Mouse (Mus musculus) liver, adult 2 months (tissue): ENCODE data around the gene Asxl1. TPM values are rescaled to one million over a fixed set of nuclear protein-coding genes. Genes with fewer than 3 reads are reported as not detected.
A peak's percentile ranks its signal among the peaks of the same experiment; 100 is the strongest.

ENCODE experiments used
- DNase-seq: peaks from one replicate; pipeline ENCODE4 v3.0.0-alpha.2; 2011; ENCODE audit warnings: low read depth, low spot score; ENCODE audit errors: extremely low read depth
- H3K27ac ChIP-seq: fragments of 200-500 bp; replicated peaks from 2 replicates; pipeline ENCODE4 v1.5.1; 2012; ENCODE audit warnings: low read depth, mild to moderate bottlenecking, control low read depth, inconsistent platforms, low read length; ENCODE audit not compliant: insufficient read depth
- H3K27me3 ChIP-seq: fragments of 200-500 bp; 2 replicates; pipeline ENCODE4 v1.6.1; 2012; ENCODE audit warnings: mild to moderate bottlenecking, moderate library complexity, low read length, inconsistent platforms; ENCODE audit not compliant: control insufficient read depth, insufficient read depth
- H3K36me3 ChIP-seq: fragments of 200-500 bp; 2 replicates; pipeline ENCODE4 v1.6.1; 2012; ENCODE audit warnings: low read length, inconsistent platforms; ENCODE audit not compliant: control insufficient read depth, insufficient read depth
- H3K4me1 ChIP-seq: fragments of 200-500 bp; 2 replicates; pipeline ENCODE4 v1.6.1; 2011; ENCODE audit warnings: low read length; ENCODE audit not compliant: control insufficient read depth, insufficient read depth
- H3K4me3 ChIP-seq: fragments of 200-500 bp; 2 replicates; pipeline ENCODE4 v1.5.1; 2011; ENCODE audit warnings: low read depth, mild to moderate bottlenecking, control low read depth, low read length, moderate library complexity; ENCODE audit not compliant: insufficient read depth
- H3K79me2 ChIP-seq: fragments of 200-500 bp; 2 replicates; pipeline ENCODE4 v1.6.1; 2012; ENCODE audit warnings: inconsistent platforms, mild to moderate bottlenecking, low read length, moderate library complexity; ENCODE audit not compliant: control insufficient read depth, insufficient read depth
- H3K9ac ChIP-seq: fragments of 200-500 bp; 2 replicates; pipeline ENCODE4 v1.6.1; 2012; ENCODE audit warnings: low read depth, mild to moderate bottlenecking, control low read depth, inconsistent platforms, low read length
- CTCF ChIP-seq: fragments of 200-500 bp; IDR thresholded peaks from 2 replicates; pipeline ENCODE4 v1.5.1; 2011; ENCODE audit warnings: low read depth, low read length, control low read depth
- POLR2A ChIP-seq: fragments of 200-500 bp; IDR thresholded peaks from 2 replicates; pipeline ENCODE4 v1.6.1; 2011; ENCODE audit warnings: low read length, control low read depth; ENCODE audit not compliant: insufficient read depth; ENCODE audit errors: extremely low read depth
- WGBS: fragments of 180-500 bp; shearing (Covaris S2); methylation state at CpG from one replicate; pipeline ENCODE4 v1.1.7; 2018; 5-methylcytosine and 5-hydroxymethylcytosine counted together
- polyA plus RNA-seq: library from polyadenylated mRNA; depleted of rRNA; stranded (reverse); fragments of >200 nt; gene quantifications from 2 replicates; pipeline ENCODE4 v1.2.3, GENCODE M21; 2012
- total RNA-seq: library from RNA; depleted of rRNA; stranded (reverse); fragments of >200 nt; gene quantifications from 2 replicates; pipeline ENCODE4 v1.2.3, GENCODE M21; 2014

The Asxl1 gene
- total and polyA plus RNA-seq, 2 experiments: 4.7 to 6.2 TPM

DNA sequence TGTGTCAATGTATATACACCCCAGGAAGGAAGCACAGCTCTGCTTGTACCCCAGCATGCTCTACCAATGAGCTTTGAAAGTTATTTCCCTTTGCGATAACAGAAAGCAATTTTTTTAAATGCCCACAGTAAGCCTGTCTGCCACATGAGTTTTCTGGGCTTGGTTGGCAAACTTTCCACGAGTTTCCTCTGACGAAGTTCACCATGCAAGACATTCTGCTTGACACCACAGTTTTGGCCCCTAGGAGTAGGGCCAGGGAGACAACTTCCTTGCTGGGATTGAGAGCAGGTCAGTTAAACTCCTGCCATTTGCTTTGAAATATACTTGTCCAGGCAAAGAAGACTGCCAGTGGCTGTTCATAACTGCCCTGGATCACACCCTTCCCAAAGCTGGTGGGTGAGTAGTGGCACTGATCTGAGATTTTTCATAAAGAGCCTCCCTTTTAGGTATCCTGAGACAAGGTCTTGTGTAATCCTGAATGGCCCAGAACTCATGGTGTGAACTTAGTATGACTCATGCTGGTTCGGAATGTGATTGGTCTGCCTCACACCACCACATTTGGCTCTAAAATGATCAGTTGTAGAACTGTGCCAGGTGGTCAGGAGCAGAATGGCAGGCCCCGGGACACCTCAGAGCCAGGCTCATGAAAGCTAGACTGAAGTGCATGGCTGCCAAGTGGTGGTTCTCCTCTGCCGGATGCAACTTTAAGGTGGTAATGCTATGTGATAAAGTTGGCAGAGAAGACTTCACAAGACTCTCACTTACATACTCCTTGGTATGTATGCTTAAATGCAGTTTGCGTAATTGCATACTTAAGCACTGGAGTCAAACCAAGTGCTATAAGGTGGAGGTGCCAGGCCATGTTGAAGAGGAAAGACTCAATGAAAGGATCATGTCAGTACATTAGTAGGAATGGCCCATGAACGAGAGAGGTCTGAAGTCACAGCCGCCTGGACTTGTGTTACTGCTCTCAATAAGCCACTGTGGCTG lies 7.0 kb upstream of the Asxl1 start:
- Histone ChIP-seq H3K79me2 (no peaks in the 10 kb centered on the region), H3K9ac (no peak overlapping the region), H3K4me3 (no peak overlapping the region), H3K27ac (0 out of 2 replicates have a peak overlapping the region, but pooled peaks have one; percentile 4), H3K4me1 (no peaks in the 10 kb centered on the region), H3K27me3 (no peaks in the 10 kb centered on the region), H3K36me3 (no peaks in the 10 kb centered on the region)
- WGBS: 78% methylated on average over 9 of the region's 9 CpGs
- TF ChIP-seq POLR2A (no peak), CTCF (no peak)
- DNase-seq: no peak

DNA sequence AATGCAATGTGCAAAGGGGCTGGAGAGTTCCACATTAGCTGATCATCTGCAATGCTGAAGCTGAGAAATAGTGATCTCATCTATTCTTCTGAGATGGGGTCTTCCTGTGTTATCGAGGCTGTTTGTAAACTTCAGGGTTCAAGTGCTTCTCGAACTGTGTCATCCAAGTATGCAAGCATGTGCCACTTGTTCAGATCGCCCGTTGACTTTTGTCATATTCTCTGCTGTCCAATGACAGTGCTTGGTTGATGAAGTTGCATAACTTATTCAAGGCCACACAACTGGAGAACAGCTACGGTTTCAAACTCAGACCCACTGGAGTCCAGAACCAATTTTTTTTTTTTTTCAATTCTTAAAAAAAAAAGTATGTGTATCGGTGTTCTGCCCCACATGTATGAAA lies 3.5 kb upstream of the Asxl1 start:
- Histone ChIP-seq H3K79me2 (0 out of 2 replicates have a peak, but pooled peaks cover 7% of the 10 kb centered on the region), H3K36me3 (no peaks in the 10 kb centered on the region), H3K27ac (no peak overlapping the region), H3K4me1 (0 out of 2 replicates have a peak, but pooled peaks cover under 1% of the 10 kb centered on the region), H3K4me3 (no peak overlapping the region), H3K9ac (no peak overlapping the region), H3K27me3 (no peaks in the 10 kb centered on the region)
- DNase-seq: peak; percentile 69
- TF ChIP-seq CTCF (no peak), POLR2A (no peak)
- WGBS: 29% methylated on average over 6 of the region's 6 CpGs

DNA sequence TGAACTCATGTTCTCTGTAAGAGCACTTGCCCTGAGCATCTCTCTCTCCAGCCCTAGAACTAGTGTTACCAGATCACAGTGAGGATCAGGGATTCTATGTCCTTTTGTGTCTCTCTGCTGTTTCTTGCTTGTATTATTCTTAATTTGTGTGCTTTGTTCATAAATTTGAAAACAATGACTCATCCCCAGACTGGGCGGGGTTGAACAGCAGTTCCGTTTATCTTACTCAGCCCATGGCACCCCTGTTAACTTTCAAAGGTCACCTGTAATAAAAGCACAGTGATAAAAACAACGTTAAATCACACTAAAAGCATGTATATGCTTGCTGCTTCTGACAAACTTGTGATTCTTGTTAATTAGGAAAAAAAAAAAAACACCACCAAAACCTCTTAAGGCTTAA lies 3.0 kb upstream of the Asxl1 start:
- whole genome bisulfite sequencing: 32% methylated on average over 3 of the region's 3 CpGs
- Histone ChIP-seq H3K79me2 (0 out of 2 replicates have a peak, but pooled peaks cover 7% of the 10 kb centered on the region), H3K27ac (no peak overlapping the region), H3K4me1 (0 out of 2 replicates have a peak, but pooled peaks cover 2% of the 10 kb centered on the region), H3K4me3 (no peak overlapping the region), H3K9ac (no peak overlapping the region), H3K36me3 (no peaks in the 10 kb centered on the region), H3K27me3 (no peaks in the 10 kb centered on the region)
- no peak for DNase-seq
- TF ChIP-seq CTCF (no peak), POLR2A (no peak)

DNA sequence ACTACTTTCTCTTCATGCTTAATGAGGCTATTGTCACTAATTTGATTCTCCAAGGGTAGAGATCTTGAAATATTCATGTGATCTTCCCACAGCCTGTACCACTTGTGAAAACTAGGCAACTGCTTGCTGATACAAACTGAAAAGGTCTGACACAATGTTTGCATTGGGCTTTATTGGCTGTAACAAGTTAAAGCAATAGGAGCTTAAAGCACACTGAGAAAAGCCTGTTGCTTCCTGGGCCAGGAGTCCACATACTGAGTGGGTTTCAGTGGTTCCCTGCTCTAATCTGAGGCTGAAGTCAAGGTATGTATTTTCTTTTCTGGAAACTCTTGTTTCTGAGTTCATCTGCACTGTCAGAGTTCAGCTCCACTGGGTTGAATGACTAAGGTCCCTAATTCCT lies 2.4 kb upstream of the Asxl1 start:
- Histone ChIP-seq H3K36me3 (no peaks in the 10 kb centered on the region), H3K9ac (no peak overlapping the region), H3K4me1 (0 out of 2 replicates have a peak, but pooled peaks cover 2% of the 10 kb centered on the region), H3K27ac (no peak overlapping the region), H3K4me3 (no peak overlapping the region), H3K27me3 (no peaks in the 10 kb centered on the region), H3K79me2 (0 out of 2 replicates have a peak, but pooled peaks cover 7% of the 10 kb centered on the region)
- no peak for TF ChIP-seq CTCF
- TF ChIP-seq POLR2A: no peak
- DNase-seq: no peak

DNA sequence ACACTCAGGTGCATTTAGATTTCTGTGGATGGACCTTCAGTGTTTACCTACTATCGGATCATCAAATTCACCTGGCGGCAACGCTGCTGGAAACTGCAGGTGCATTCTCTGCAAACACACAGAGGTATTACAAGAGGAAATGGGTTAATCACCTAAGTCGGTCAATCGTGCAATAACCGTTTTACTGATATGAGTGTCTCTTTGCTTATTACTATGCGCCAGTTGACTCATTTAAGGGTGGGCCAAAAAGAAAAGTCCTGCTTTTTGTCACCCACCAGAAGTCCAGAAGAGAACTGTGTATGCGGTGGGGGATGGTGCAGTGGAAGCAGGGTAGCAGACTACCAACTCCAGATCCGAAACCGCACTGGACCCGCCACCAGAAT lies 567 bp upstream of the Asxl1 start:
- H3K27ac ChIP-seq: peak overlapping the region; percentile 77
- H3K79me2 ChIP-seq: peaks cover 15% of the 10 kb centered on the region; the same call in 1 of the 2 replicates
- peak; percentile 37 for DNase-seq
- peak overlapping the region; percentile 75 for H3K9ac ChIP-seq
- peak overlapping the region; percentile 63 for H3K4me3 ChIP-seq
- no peaks in the 10 kb centered on the region for H3K36me3 ChIP-seq
- no peaks in the 10 kb centered on the region for H3K27me3 ChIP-seq
- no peak for TF ChIP-seq CTCF
- no peak for TF ChIP-seq POLR2A
- H3K4me1 ChIP-seq: peaks cover 6% of the 10 kb centered on the region; the same call in 1 of the 2 replicates
- under 1% methylated on average over 11 of the region's 11 CpGs for WGBS
